Mouse (Mus musculus): ENCODE measurements around the gene Mettl3.
"Not testable (repeated sequence)": the region's sequence is repeated elsewhere in the genome, so short reads cannot be mapped to it uniquely, and the experiment has no call there.

Gene Mettl3

DNA sequence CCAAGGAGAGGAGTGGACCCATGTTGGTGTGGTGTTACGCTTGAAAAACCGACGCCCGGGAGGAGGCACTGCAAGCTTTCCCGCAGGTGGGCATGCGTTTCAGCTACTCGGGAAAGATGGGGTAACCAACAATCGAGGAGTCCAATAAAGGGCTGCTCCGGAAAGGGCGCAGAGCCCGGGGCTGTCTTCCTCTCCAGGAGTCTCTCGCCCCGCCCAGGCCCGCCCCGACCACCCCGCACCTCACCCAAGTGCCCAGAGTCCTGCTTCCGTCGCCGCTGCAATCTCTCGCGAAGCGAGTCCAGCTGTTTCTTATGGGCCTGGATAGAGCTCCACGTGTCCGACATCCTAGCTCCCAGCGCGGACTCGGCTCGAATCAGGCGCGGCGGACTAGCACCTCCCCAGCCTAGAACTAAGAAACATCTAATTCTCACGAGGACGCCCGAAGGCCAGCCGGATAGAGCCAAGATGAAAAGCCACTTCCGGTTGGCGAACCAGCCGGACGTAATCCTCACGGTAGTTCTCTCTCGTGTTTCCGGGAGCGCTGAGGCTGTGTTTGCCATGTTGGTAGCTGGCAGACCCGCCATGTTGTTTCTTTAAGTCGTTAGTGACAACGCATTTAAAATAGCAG, at the start of gene Mettl3:
Gene Mettl3 (minus strand): TSS at position 485 of the 628 bp plus-strand sequence.
- DNase-seq = peak; percentile 91

- no peak for DNase-seq
Measured at GRCm38 (mm10) chr14:52339512-52339852, 34.6 kb upstream of the Mettl3 start.

- peak; percentile 67 for DNase-seq
Measured at GRCm38 (mm10) chr14:52338751-52339511, 34.0 kb upstream of the Mettl3 start.

- no peak for DNase-seq
Measured at GRCm38 (mm10) chr14:52332171-52332570, 27.2 kb upstream of the Mettl3 start.

- DNase-seq = no peak
Measured at GRCm38 (mm10) chr14:52331069-52331750, 26.3 kb upstream of the Mettl3 start.

DNA sequence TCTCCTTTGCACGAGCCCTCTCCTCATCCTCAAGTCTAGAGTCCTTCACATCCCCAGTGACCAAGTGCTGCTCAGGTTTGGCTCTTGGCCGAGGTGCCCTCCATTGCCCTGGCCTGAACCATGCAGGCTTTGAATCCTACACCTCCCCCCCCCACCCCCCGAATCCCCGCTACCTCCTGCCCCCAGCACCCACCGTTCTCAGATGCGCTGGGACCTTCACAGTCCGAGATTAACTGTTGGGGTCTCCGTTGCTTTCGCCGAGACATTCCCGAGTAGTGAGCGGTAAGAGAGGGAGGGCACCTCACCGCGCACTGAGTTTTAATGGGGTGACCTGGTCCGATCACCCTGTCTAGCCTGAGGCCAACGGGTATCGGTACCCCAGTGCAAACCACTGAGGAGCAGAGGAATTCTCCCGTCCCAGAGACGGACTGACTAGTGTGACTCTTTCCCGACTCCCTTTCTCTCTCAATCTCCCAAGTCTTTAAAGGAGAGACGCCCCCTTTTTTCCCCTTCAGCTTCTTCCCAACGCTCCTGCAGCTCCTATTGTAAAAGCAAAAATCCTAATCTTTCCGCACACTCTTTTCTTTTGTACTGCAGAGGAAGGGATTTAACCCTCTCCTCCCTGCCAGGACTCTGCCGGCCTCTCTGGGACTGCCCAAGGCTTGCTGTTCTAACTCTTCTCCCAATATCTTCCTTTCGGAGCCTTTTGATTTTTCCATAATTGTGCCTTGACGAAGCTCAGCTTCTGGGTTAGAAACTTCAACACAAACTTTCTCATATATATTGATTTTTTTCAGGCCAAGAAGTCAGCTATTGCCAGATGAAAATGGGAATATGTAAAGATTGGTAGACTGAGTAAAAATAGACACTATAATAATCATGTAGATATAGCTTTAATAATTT, 23.2 kb upstream of the Mettl3 start, which contains the start of gene Sall2:
Gene Sall2 (minus strand): TSS at position 853 of the 903 bp plus-strand sequence.
- no peak for DNase-seq

DNA sequence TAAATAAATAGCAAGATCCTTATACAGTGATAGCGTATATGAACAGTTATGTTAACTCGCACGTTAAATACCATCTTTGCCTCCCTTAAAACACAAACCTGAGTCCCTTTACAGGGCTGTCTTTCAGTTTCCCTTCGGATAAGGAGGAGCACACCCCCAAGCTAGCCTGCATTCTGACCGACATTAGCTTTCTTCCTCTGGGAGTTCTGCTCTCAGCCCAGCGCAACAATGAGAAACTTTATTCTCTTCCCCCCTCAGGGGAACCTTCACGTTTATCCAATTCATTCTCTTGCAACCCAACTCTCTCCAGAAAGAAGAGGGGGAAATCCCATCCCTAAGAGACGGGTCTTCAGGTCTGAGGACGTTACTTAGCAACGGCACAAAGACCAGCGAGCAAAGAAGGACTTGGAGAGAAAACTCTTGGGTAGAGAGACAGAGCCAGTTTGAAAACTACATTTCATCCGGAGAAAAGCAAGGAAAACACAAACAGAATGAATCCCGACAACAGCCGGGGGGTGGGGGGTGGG, 22.5 kb upstream of the Mettl3 start:
- DNase-seq = no peak

DNA sequence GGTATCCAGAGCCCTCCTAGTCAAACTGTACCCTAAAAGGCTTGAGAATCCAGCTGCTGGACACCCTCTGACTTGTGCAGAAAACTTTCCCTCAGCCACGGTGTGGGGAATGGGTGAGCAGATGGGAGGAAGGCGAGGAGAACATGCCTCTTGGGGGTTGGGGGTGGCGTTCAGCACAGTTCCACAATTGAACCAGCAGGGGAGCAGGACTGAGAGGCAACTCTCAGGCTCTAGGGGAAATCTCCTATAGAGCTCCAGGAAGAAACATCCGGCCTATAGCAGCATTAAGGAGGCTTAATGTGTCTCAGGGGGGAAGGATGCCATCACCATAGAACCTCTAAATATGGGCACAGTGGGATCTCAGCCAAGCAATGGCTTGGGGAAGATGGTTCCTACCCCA, 21.0 kb upstream of the Mettl3 start:
- no peak for DNase-seq

DNA sequence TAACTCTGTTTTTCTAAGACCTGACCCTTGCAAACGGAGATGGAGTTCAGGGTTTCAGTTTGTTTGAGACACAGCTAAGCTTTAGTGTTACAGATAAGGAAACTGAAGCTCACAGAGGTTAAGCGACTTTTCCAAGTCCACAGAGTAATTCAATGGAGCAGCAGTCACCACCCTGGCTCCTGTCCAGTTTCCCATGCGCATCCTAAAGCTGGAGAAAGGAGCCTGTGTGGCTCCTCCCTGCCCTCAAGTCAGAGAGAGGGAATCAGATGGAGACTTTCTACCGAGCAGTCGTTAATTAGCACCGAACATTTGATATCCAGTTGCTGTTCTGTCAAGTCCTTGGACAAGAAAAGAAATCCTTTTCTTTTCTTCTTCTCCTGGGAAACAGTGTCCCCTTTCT, 14.4 kb upstream of the Mettl3 start:
- DNase-seq = no peak

- peak; percentile 72 for DNase-seq
Measured at GRCm38 (mm10) chr14:52316441-52317225, 11.7 kb upstream of the Mettl3 start.

DNA sequence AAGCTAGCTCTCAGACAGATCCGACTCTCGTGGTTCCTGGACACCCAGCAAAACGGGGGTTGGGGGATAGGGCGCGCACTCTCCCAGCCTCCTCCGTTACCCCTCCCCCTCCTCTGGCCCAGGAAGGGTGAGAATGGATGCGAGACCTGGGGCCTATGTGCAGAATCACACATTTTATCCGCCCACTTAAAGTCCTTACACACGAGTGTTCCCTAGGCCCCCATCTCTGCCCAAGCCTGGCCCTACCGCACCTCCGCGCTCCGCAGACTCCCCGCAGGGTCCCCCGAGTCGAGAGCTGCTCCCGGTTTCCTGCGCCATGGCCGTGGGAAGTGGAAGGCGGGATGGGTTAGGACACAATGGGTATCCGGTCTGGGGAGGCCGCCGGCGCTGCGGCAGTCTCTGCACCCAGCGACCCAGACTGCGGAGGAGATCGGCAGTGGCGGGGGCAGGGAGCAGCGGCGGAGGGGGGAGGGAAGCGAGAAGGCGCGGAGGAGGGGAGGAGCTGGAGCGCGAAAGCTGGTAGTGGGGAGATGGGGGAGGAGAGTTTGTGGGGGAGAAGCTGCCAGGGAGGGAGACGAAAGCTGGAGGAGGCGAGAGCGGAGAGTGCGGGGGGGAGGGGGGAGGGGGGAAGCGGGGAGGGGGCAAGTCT, 11.0 kb upstream of the Mettl3 start:
- peak; percentile 84 for DNase-seq

DNA sequence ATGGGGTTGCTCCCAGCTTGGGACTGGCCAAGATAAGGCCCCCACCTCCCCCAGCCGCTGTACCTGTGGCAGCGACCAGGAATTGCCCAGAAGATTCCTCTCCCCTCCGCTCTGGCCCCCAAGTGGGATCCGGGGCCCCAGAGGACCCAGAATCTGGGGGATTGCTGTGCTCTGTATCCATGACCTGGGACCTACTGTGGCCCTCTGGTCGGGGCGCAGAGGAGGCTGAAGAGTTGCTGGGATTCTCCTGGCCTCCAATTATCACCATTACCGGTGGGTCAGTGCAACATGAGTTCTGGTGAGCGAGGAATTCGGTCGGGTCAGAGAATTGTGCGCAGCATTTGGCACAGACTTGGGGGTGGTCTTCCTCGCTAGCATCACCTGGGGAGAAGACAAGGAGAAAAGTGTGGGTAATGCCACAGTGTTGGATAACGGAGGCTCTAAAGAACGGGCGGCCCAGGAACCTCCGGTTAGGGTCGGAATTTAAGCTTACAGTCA, 10.4 kb upstream of the Mettl3 start:
- peak; percentile 60 for DNase-seq

DNA sequence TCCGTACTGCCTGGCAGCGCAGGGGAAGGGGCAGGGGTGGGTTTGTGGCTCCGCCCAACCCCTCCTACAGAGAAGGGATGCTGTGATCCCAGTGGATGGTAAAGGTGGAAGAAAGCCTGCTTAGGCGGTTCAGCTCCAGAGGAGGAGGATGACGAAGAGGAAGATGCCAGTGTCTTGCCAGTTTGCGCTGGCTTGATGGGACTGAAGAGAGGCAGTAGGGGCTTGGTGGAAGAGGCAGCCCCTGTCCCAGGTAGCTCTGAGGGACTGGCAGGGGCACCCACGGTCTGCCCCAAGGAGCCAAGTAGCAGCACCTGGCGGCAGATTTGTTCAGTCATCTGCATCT, 9.9 kb upstream of the Mettl3 start:
- peak; percentile 57 for DNase-seq

- DNase-seq = no peak
Measured at GRCm38 (mm10) chr14:52313931-52314807, 9.2 kb upstream of the Mettl3 start.

DNA sequence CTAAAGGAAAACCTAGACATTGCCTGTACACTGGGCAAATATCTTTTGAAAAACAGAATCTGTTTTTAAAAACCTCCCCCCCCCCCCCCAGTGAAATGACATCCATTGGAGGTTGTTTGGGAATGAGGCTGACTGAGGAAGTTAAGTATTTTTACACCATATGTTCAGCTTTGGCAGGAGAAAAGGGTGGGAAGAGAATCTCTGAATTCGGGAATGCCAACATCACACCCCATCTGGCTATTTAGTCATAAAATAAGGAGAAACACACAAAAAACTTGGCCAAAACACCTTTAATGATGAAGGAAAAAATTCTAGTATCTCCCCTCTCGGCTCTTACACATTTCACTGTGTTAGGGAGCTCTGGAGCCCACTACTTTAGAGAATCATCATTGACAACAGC, 6.0 kb upstream of the Mettl3 start:
- DNase-seq = no peak

- DNase-seq = not testable (repeated sequence)
Measured at GRCm38 (mm10) chr14:52310343-52310742, 5.4 kb upstream of the Mettl3 start.

- no peak for DNase-seq
Measured at GRCm38 (mm10) chr14:52306100-52306499, 1.2 kb upstream of the Mettl3 start.

DNA sequence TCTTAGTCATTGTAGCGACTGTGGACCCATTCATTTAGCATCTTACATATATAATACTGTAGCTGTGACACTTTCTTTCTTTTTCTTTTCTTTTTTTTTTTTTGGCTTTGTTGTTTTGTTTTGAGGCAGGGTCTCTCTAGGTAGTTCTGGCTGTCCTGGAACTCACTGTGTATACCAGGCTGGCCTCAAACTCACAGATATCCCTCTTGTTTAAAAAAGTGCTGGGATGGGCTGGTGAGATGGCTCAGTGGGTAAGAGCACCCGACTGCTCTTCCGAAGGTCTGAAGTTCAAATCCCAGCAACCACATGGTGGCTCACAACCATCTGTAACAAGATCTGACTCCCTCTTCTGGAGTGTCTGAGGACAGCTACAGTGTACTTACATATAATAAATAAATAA, 1.4 kb downstream of the Mettl3 start:
- DNase-seq = not testable (repeated sequence)

- no peak for DNase-seq
Measured at GRCm38 (mm10) chr14:52295558-52296264, 9.2 kb downstream of the Mettl3 start.
